Mouse (Mus musculus): Measurements from ENCODE around the gene Ms4a6d.
"Not testable (repeated sequence)": the region's sequence is repeated elsewhere in the genome, so short reads cannot be mapped to it uniquely, and the experiment has no call there.

Ms4a6d gene

DNA sequence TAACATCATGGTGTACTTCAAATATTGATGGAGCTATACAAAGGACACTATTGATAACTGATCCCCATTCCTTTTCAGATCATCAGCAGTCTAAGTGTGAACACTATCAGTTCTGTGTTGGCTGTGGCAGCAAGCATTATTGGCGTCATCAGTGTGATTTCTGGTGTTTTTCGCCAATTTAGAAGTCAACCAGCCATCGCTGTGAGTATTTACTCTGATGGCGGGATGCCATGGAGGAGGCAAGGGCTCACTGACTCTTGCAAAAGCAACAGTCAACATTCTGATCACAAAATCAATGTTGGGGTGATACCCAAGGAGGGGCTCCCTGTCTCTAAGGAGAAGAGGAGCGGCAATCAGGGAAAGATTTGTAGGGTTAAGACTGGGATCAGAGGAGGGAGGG lies 49.9 kb downstream of the Ms4a6d start:
- no peak for DNase-seq (ENCODE audit: low spot score in 2 of 2)

DNA sequence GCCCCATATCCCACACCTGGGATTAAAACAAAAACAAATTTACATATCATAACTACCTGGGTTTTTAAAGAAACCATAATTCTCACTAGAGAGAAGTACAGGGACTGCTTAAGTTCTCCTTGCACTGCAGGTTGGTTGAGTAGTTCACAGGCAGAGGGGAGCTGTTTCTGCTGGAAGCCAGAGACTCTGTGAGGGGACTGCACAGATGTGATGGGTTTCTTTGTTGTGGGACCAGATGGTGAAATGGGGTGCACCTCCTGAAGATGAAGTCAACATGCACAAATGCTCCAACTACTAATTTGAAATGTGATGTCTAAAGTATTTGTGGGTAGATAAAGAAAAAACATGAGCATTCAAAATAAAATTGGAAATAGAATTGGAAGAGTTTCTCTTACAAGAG lies 56.7 kb downstream of the Ms4a6d start:
- DNase-seq (ENCODE audit: low spot score in 2 of 2), result peak; percentile 67 to 69

DNA sequence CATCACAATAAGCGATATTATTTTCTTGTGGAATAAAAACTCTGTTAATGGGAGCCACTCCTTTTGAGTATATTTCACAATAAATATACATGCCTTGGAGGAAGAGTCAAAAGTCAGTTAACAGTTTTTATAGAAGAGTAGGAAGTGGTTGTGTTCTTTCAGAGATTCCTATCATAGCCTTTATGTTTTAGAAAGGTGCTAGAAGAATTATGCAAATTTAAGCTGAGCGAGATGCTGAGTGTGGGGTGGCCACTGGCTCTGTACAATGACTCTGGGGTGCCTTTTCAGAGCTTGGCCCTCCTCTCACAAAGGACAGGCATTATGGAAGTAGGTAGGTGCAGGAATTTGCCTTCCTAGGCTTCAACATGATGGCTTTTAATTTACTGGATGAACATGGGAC lies 60.3 kb downstream of the Ms4a6d start:
- not testable (repeated sequence) for DNase-seq (ENCODE audit: low spot score in 2 of 2)

DNA sequence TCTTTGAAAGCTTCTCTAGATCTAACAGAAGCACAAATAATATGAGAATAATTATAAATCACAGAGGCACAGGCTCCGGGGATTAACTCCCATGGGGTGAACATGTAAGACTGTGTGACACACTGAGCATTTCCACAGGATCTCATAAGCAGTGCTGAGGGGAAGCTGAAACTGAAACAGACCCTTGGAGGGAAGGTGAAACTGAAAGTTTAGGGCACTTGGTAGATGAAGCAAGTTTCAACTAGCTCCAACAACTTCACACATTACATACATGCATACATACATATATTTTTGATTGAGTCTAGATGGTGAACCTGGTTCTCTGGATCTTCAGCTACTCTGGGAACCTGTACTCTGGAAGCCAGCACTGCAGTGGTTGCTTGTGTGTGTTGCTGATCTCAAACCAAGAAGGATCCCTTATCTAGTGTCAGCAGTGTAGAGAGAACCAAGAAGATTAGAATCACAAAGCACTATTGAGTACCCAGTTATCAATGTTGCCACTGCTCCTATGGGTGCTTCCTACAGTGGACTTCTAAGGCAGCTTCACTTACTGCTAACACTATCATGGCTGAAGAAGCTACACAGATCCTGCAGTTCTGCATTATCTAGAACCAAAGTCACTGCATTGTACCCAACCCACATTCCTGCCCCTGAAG lies 64.4 kb downstream of the Ms4a6d start:
- DNase-seq (ENCODE audit: low spot score in 2 of 2), result peak in 1 of 2 experiments; percentile 40

DNA sequence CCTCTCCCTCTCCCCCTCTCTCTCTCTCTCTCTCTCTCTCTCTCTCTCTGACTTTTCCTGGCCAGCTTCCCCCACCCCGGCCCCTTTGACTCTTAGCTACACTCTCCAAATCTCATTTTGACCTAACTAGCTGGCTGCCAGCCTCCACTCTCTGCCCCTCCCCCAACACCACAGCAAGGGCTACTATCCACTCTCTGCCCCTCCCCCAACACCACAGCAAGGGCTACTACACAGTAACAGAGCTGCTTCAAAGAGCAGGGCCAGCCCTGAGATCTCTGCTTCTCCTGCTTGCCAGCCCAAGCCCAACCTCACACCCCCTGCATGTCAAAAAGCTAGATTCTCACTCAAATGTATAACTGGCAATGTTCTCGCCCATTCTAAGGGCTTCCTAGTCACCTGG lies 67.3 kb downstream of the Ms4a6d start:
- DNase-seq (ENCODE audit: low spot score in 2 of 2), result no peak
